Mouse (Mus musculus) heart, postnatal 0 days (tissue): Measurements from ENCODE around the gene Esrra.

Experiments used
- CTCF ChIP-seq: IDR thresholded peaks from 2 replicates; pipeline ENCODE4 v1.5.1; 2016; ENCODE audit warnings: antibody characterized with exemption, control low read depth, low read depth
- EP300 ChIP-seq: IDR thresholded peaks from 2 replicates; pipeline ENCODE4 v1.6.1; 2016; ENCODE audit warnings: antibody characterized with exemption, low read depth

GRCm38 (mm10) chr19:6933102-6933435, 11.5 kb upstream of the Esrra start:
- TF ChIP-seq CTCF: no peak
- no peak for TF ChIP-seq EP300
